Mouse (Mus musculus) cerebellum, adult 9-11 months (tissue): Measurements from ENCODE around the gene 9430097D07Rik.

ENCODE experiments used
- DNase-seq: peaks from one replicate; pipeline ENCODE4 v3.0.0; 2022

The 9430097D07Rik gene

DNA sequence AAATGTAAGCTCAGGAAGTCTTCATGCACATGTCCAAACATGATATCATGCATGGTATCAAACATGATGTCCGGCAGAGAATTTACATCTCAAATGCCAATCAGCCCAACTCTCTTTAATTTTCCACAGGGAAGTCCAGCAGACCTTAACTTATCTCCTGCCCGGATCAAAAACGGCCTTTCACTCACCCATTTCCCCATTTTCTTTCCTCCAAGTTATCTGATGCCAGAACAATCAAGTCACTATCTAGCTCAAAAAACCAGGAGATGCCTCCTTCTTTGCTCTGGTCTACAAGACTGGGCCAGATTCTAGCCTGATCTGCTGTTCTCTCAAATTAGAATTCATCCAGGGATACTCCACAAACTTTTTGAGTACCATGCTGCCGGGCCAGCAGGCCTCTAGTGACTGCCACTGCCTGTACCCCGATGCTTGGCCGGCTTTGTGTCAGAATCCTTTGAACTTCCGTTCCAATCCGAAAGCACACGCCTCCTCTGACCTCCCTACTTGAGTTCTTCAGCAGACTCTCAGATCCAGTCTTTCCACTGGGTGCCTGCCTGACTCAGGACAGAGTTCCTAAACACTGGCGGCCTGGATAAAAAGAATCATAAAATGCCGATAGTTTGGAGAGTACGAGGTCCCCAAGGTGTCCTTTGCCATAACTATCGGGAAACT lies 41.3 kb downstream of the 9430097D07Rik start:
- peak; percentile 45 for DNase-seq

DNA sequence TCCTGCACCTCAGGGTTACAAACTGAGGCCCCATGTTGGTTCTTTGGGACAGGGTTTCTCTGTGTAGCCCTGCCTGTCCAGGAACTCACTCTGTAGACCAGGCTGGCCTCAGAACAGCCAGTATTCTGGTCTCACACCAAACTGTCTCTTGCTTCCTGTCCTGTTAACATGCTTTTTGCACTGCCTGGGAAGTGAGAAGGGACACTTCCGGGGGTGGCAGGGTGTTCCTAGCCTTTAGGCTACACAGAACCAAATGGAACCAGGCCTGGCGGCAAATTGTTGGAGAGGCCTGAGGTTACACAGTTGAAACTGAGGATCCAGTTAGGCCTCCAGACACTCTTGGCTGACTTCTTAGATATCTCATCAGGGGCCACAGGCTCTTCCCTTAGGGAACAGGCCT lies 42.3 kb downstream of the 9430097D07Rik start:
- peak; percentile 35 for DNase-seq

DNA sequence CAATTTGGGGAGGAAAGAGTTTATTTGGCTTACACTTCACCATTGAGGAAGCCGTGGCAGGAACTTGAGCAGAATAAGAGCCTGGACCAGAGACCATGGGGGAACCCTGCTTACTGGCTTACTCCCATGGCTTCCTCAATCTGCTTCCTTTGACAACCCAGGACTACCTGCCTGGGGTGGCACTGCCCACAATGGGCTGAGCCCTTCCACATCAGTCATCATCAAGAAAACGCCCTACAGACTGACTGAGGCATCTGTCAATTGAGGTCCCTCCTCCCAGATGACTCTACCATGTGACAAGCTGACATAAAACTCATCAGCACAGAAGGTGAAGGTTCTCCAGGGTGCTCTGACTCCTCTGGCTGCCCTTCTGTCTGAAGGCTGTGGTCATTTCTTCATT lies 45.0 kb downstream of the 9430097D07Rik start:
- no peak for DNase-seq

DNA sequence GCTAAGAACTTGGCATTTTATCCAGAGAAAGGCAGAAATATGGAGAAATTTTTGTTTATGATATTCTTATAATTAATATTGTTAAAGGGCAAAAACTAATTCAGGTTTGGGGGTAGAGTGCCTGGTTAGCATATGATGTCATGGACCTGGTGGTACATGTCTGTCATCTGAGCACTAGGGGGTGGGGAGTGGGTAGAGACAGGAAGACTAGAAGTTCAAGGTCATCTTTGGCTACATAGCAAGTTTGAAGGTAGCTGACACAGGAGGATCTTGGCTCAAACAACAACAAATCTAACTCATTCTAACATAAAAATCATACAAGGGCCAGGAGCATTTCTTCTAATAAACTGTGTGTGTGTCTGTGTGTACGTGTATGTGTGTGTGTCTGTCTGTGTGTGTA lies 47.2 kb downstream of the 9430097D07Rik start:
- no peak for DNase-seq

DNA sequence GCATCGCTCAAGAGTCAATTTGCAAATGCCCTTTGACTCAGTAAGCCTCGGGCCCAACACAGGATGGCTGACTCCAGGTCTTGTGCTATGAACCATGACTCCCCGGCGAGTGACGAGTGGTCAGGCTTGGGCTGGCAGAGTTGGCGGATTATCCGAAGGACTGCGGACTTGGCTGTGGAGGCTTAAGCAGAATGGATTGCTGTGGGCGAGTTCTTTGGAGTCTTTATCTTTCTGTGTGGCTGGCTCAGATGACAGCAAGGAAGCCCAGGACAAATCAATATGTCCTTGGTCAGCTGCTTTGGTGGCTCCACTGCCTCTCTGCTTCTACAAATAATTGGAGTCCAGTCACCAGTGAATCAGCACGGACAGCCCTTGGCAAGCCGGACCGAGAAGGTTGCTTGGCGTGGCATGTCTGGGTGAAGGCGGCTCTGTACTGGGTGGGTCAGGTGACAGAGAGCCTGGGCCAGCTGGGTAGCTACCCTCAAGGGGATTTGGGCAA lies 48.0 kb downstream of the 9430097D07Rik start:
- DNase-seq: no peak

DNA sequence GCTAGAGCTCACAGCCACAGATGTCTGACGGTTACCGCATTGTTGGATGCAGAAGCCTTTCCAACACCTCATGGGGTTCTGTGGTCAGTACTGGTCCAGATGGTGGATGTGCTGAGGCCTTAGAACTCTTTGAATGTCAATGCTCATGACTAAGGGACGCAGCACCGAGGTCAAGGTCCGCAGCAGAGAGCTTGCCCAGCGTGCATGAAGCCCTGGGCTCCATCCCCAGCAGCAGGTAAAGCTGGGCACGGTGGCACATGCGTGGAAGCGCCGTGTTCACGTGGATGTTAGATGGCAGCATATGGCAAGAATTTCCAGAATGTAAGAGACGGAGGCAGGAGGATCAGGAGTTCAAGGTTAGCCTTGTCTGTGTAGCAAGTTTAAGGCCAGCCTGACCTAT lies 49.7 kb downstream of the 9430097D07Rik start:
- no peak for DNase-seq

DNA sequence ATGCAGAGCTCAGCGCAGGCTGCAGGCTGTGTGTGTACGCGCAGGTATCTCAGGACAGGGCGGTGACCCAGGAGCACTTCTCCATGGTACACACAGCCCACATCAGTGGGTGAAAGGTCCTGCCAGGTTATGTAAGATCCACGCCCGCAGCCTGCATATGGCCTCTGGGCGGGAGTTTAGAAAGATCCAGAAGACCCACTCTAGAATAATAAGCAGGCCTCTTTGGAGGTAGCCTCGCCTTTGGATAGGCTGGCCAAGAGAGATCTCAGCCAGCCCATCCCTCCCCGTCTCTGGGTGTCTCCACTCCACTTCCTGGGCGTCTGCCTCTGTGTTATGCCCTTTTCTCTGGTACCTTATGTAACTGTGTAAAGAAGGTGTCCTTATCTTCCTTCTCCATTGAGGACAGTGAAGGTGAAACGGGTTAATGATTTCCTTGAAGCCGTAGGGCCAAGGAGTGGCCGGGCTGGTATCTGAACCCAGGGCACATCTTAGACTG lies 50.9 kb downstream of the 9430097D07Rik start:
- no peak for DNase-seq
